Mouse (Mus musculus) bone marrow, adult 2 months (tissue): Measurements from ENCODE around the gene Gpr89.

Experiments
- CTCF ChIP-seq: fragments of 200-500 bp; IDR thresholded peaks from 2 replicates; pipeline ENCODE4 v1.5.1; 2011; ENCODE audit warnings: low read length, control low read depth; ENCODE audit not compliant: control insufficient read depth, insufficient read depth
- POLR2A ChIP-seq: fragments of 200-500 bp; IDR thresholded peaks from 2 replicates; pipeline ENCODE4 v1.6.1; 2011; ENCODE audit warnings: low read depth, mild to moderate bottlenecking, control low read depth, low read length, borderline replicate concordance; ENCODE audit not compliant: control insufficient read depth

DNA sequence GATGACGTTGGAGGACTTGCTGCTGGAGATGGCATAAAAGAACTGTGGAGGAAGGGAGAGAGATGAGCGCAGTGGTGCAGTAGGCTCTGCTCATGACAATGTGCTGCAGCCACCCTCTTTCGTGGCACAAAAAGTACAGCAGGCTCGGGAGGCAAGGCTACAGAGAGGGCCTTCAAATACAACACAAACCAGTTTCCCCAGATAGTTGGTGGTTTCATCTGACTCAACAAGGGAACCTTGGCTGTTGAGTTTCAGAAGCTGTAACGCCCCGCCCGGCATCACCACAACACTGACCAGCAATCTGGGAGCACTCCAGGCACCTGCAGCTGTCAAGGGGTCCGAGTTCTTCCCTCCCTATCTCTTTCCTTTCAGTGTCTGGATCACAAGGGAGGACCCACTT, 32.6 kb downstream of the Gpr89 start:
- TF ChIP-seq CTCF: no peak
- no peak for TF ChIP-seq POLR2A
